Mouse (Mus musculus): ENCODE data around the gene 9030624G23Rik. TPM values are rescaled to one million over a fixed set of nuclear protein-coding genes. Genes with fewer than 3 reads are reported as not detected.
"Not testable (repeated sequence)": the region's sequence is repeated elsewhere in the genome, so short reads cannot be mapped to it uniquely, and the experiment has no call there.

The 9030624G23Rik gene
- polyA plus RNA-seq (2016; fragmentation: Nextera tagmentation; extraction: Ambion mirVana): 1.6 and 2.5 TPM in 2 replicates

- Histone ChIP-seq H3K4me2 (peak within 1 kb of the TSS; percentile 46), H3K4me3 (replicated peaks) (peak within 1 kb of the TSS; percentile 44)
- H3K36me3 ChIP-seq (replicated peaks); H3K9me3 ChIP-seq; H3K4me1 ChIP-seq; ATAC-seq (ENCODE audit: low FRiP score); H3K27me3 ChIP-seq; H3K27ac ChIP-seq; H3K9ac ChIP-seq: not testable (repeated sequence)
- 3% methylated on average over 34 of the region's 39 CpGs for WGBS
Measured at GRCm38 (mm10) chr12:24097108-24097520, at the start of gene 9030624G23Rik. 9030624G23Rik (minus strand) TSS chr12:24097246.

GRCm38 (mm10) chr12:24083096-24083495 lies 13.9 kb downstream of the 9030624G23Rik start:
- H3K9me3 ChIP-seq; ATAC-seq (ENCODE audit: low FRiP score); H3K9ac ChIP-seq; H3K4me3 ChIP-seq (replicated peaks); H3K27ac ChIP-seq; H3K4me1 ChIP-seq; H3K4me2 ChIP-seq; H3K27me3 ChIP-seq; H3K36me3 ChIP-seq (replicated peaks): not testable (repeated sequence)
- 97% methylated on average over 2 of the region's 5 CpGs for WGBS

Measured in forebrain, embryonic 12.5 days (tissue).